8 mouse cellular contexts compared by ENCODE assay signal in the genomic region with DNA sequence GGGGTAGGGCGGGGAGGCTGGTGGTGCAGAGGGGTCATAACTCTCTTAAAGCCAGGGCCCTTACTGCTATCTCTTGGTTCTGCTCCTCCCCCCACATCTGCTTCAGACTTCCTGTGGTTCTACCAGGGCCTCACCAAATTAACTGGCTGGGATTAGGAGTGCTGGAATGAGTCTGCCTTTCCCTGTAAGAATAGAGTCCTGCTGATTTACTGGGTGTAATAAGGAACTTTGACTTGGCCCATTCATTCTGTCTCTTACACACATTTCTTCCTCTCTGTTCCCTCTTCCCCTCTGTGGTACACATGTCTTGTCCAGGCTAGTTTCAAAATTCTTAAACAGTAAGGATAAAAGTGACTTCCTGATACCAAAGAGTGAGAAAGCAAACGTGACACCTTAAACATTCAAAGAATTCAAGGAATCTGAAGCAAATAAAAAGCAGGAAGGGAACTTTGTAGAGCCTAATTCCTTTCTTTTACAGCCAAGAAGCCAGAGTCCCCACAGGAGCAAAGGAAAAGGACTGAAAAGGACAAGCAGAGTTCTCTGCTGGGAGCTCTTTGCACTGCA. TPM values are rescaled to one million over a fixed set of nuclear protein-coding genes. Genes with fewer than 3 reads are reported as not detected.
A peak's percentile ranks its signal among the peaks of the same experiment; 100 is the strongest.
DNase-seq lines count a peak whose midpoint lies in the region; ATAC-seq and TF ChIP-seq lines count a peak whose summit lies in the region.

No protein-coding gene starts in this region.

- no peak overlapping the region for H3K4me2 ChIP-seq in forebrain, embryonic 14.5 days (ENCODE audit: low read length)
- no peak overlapping the region for H3K4me2 ChIP-seq in heart, embryonic 15.5 days
- peak overlapping the region; percentile 2; the same call in 1 of the 2 replicates for H3K4me2 ChIP-seq in liver, embryonic 14.5 days (ENCODE audit: low read depth)

- H3K9ac ChIP-seq in forebrain, embryonic 14.5 days (ENCODE audit: low read length): no peak overlapping the region
- no peak overlapping the region for H3K9ac ChIP-seq in MEL (ENCODE audit: control insufficient read depth, low read depth, low read length, poor library complexity, severe bottlenecking)
- H3K9ac ChIP-seq in heart, embryonic 15.5 days: no peak overlapping the region
- 0 out of 2 replicates have a peak overlapping the region, but pooled peaks have one; percentile 7 for H3K9ac ChIP-seq in liver, embryonic 14.5 days (replicated peaks)

- H3K4me1 ChIP-seq in forebrain, embryonic 10.5 days: peaks cover 44% of the 10 kb centered on the region
- peaks cover 11% of the 10 kb centered on the region for H3K4me1 ChIP-seq in forebrain, embryonic 14.5 days (ENCODE audit: control insufficient read depth, insufficient read depth, low read length)
- H3K4me1 ChIP-seq in MEL (ENCODE audit: control insufficient read depth in 1 of 2, insufficient read depth in 2 of 2, low read length in 2 of 2): no peaks in the 10 kb centered on the region; a peak in 1 of 4 replicates
- peaks cover 15% of the 10 kb centered on the region for H3K4me1 ChIP-seq in heart, embryonic 15.5 days (replicated peaks)
- H3K4me1 ChIP-seq in liver, embryonic 14.5 days (replicated peaks; ENCODE audit: control insufficient read depth in 2 of 2, insufficient read depth in 2 of 2, low read length in 1 of 2): peaks cover 11 to 16% of the 10 kb centered on the region in 2 experiments
- H3K4me1 ChIP-seq in thymus, adult 2 months (replicated peaks; ENCODE audit: control insufficient read depth, insufficient read depth, low read length): peaks cover 3% of the 10 kb centered on the region; the same call in 1 of the 2 replicates

- no peak for TF ChIP-seq CTCF in MEL (IDR thresholded peaks at IDR 0.05 in 2 of 3, conservative IDR thresholded peaks at IDR 0.05 in 1 of 3; ENCODE audit: control insufficient read depth in 1 of 3, insufficient read depth in 1 of 3, low read depth in 2 of 3, low read length in 3 of 3, poor library complexity in 1 of 3, severe bottlenecking in 1 of 3)
- TF ChIP-seq CTCF in liver, embryonic 14.5 days (IDR thresholded peaks at IDR 0.05; ENCODE audit: low read depth): no peak
- no peak for TF ChIP-seq CTCF in thymus, adult 2 months (IDR thresholded peaks at IDR 0.05; ENCODE audit: borderline replicate concordance, control insufficient read depth, extremely low read depth, insufficient read depth, low read length, poor library complexity)

- ATAC-seq in forebrain, embryonic 14.5 days: no peak
- ATAC-seq in heart, embryonic 15.5 days (replicated peaks; ENCODE audit: insufficient number of reproducible peaks, insufficient read depth, low FRiP score, low read depth): 0 out of 2 replicates have a peak, but pooled peaks have one; percentile 12
- ATAC-seq in liver, embryonic 14.5 days (ENCODE audit: insufficient read depth): peak; percentile 24; the same call in 1 of the 2 replicates
- ATAC-seq in inflammation-experienced regulatory T-cells, adult 6 months: no peak

- peaks cover 12% of the 10 kb centered on the region for H3K36me3 ChIP-seq in forebrain, embryonic 10.5 days (replicated peaks)
- H3K36me3 ChIP-seq in forebrain, embryonic 14.5 days (ENCODE audit: control insufficient read depth, insufficient read depth, low read length): no peaks in the 10 kb centered on the region
- peaks cover 0 to 2% of the 10 kb centered on the region in 2 experiments; a peak in 1 of 4 replicates for H3K36me3 ChIP-seq in MEL (ENCODE audit: control insufficient read depth in 1 of 2, insufficient read depth in 2 of 2, low read length in 2 of 2)
- no peaks in the 10 kb centered on the region; the same call in 1 of the 2 replicates for H3K36me3 ChIP-seq in heart, embryonic 15.5 days
- peaks cover 5% of the 10 kb centered on the region; the same call in 1 of the 2 replicates for H3K36me3 ChIP-seq in liver, embryonic 14.5 days (replicated peaks; ENCODE audit: control insufficient read depth, insufficient read depth, low read depth)
- no peaks in the 10 kb centered on the region for H3K36me3 ChIP-seq in thymus, adult 2 months (ENCODE audit: control insufficient read depth, insufficient read depth, low read length)

- 6% methylated on average over 2 of the region's 2 CpGs for WGBS in forebrain, embryonic 10.5 days
- WGBS in forebrain, embryonic 14.5 days: 13% methylated on average over 2 of the region's 2 CpGs
- 15% methylated on average over 2 of the region's 2 CpGs for WGBS in heart, embryonic 15.5 days
- WGBS in liver, embryonic 14.5 days (ENCODE audit: insufficient replicate concordance): 27% methylated on average over 2 of the region's 2 CpGs
- 54% methylated on average over 2 of the region's 2 CpGs for WGBS in thymus, adult 2 months

- no peaks in the 10 kb centered on the region for H3K27me3 ChIP-seq in forebrain, embryonic 10.5 days (ENCODE audit: poor library complexity, severe bottlenecking)
- no peaks in the 10 kb centered on the region for H3K27me3 ChIP-seq in forebrain, embryonic 14.5 days (replicated peaks; ENCODE audit: control insufficient read depth, insufficient read depth, low read length)
- no peaks in the 10 kb centered on the region for H3K27me3 ChIP-seq in MEL (ENCODE audit: control insufficient read depth in 1 of 2, insufficient read depth in 2 of 2, low read length in 2 of 2)
- no peaks in the 10 kb centered on the region for H3K27me3 ChIP-seq in heart, embryonic 15.5 days
- H3K27me3 ChIP-seq in liver, embryonic 14.5 days (ENCODE audit: control insufficient read depth, insufficient read depth, low read length): no peaks in the 10 kb centered on the region
- H3K27me3 ChIP-seq in thymus, adult 2 months (ENCODE audit: control insufficient read depth, insufficient read depth, low read length): no peaks in the 10 kb centered on the region

- H3K27ac ChIP-seq in forebrain, embryonic 10.5 days: peak overlapping the region; percentile 78
- no peak overlapping the region for H3K27ac ChIP-seq in forebrain, embryonic 14.5 days (ENCODE audit: low read depth, low read length)
- H3K27ac ChIP-seq in MEL (ENCODE audit: control insufficient read depth, low read depth, low read length): no peak overlapping the region
- H3K27ac ChIP-seq in heart, embryonic 15.5 days: peak overlapping the region; percentile 70
- no peak overlapping the region; the same call in 1 of the 2 replicates for H3K27ac ChIP-seq in liver, embryonic 14.5 days
- no peak overlapping the region for H3K27ac ChIP-seq in thymus, adult 2 months (ENCODE audit: control insufficient read depth, insufficient read depth, low read length)

- no peak for TF ChIP-seq RAD21 in MEL (IDR thresholded peaks at IDR 0.05; ENCODE audit: low read depth, low read length)

- H3K79me2 ChIP-seq in MEL (ENCODE audit: control insufficient read depth, insufficient read depth, low read length, poor library complexity): no peaks in the 10 kb centered on the region

- H3K4me3 ChIP-seq in forebrain, embryonic 10.5 days: no peak overlapping the region
- no peak overlapping the region for H3K4me3 ChIP-seq in forebrain, embryonic 14.5 days (ENCODE audit: low read depth, low read length)
- H3K4me3 ChIP-seq in MEL (ENCODE audit: control insufficient read depth in 1 of 2, insufficient read depth in 1 of 2, low read depth in 2 of 2, low read length in 2 of 2): no peak overlapping the region
- H3K4me3 ChIP-seq in heart, embryonic 15.5 days: no peak overlapping the region
- H3K4me3 ChIP-seq in liver, embryonic 14.5 days (ENCODE audit: insufficient read depth in 1 of 2, low read depth in 2 of 2, low read length in 2 of 2): no peak overlapping the region
- no peak overlapping the region for H3K4me3 ChIP-seq in thymus, adult 2 months (ENCODE audit: control insufficient read depth, insufficient read depth, low read length)

- no peak for TF ChIP-seq EP300 in MEL (IDR thresholded peaks at IDR 0.05; ENCODE audit: low read depth in 1 of 2, low read length in 2 of 2)
- TF ChIP-seq EP300 in liver, embryonic 14.5 days (IDR thresholded peaks at IDR 0.05; ENCODE audit: low read depth): no peak

- no peak for TF ChIP-seq POLR2A in MEL (IDR thresholded peaks at IDR 0.05; ENCODE audit: control insufficient read depth in 1 of 2, insufficient read depth in 1 of 2, low read depth in 1 of 2, low read length in 2 of 2, poor library complexity in 1 of 2)
- no peak for TF ChIP-seq POLR2A in thymus, adult 2 months (IDR thresholded peaks at IDR 0.05; ENCODE audit: control insufficient read depth, extremely low read depth, insufficient read depth, low read length, poor library complexity)

- peak; percentile 31 for DNase-seq in forebrain, embryonic 10.5 days (ENCODE audit: extremely low spot score, low spot score)
- DNase-seq in forebrain, embryonic 14.5 days (ENCODE audit: low spot score): no peak
- DNase-seq in MEL (ENCODE audit: low read depth, low spot score): peak; percentile 17
- DNase-seq in liver, embryonic 14.5 days (ENCODE audit: low read depth in 3 of 3, low spot score in 3 of 3): no peak
- no peak for DNase-seq in urinary bladder, postnatal 10 days (ENCODE audit: low spot score)
- no peak for DNase-seq in thymus, adult 2 months

- no peaks in the 10 kb centered on the region; the same call in 1 of the 2 replicates for H3K9me3 ChIP-seq in forebrain, embryonic 10.5 days
- H3K9me3 ChIP-seq in forebrain, embryonic 14.5 days (replicated peaks; ENCODE audit: control insufficient read depth, low read length): no peaks in the 10 kb centered on the region
- no peaks in the 10 kb centered on the region for H3K9me3 ChIP-seq in MEL (replicated peaks; ENCODE audit: insufficient read depth, low read length)
- H3K9me3 ChIP-seq in heart, embryonic 15.5 days (replicated peaks): no peaks in the 10 kb centered on the region
- no peaks in the 10 kb centered on the region for H3K9me3 ChIP-seq in liver, embryonic 14.5 days (ENCODE audit: control insufficient read depth, low read length)

TF ChIP-seq in MEL, 35 proteins besides CTCF, POLR2A, EP300 and RAD21 (continues in another document):
- no peak for TF ChIP-seq MAX (IDR thresholded peaks at IDR 0.05; ENCODE audit: low read length)
- no peak for TF ChIP-seq TCF12 (IDR thresholded peaks at IDR 0.05; ENCODE audit: low read depth, low read length)
- TF ChIP-seq MXI1 (IDR thresholded peaks at IDR 0.05; ENCODE audit: low read depth, low read length): no peak
- no peak for TF ChIP-seq ZC3H11A (IDR thresholded peaks at IDR 0.05; ENCODE audit: low read depth, low read length)
- no peak for TF ChIP-seq MYB (IDR thresholded peaks at IDR 0.05; ENCODE audit: low read depth, low read length)

RNA-seq across cellular contexts. Expression of a gene that starts 3.1 kb away (rescaled TPM):
- polyA plus RNA-seq in forebrain, embryonic 10.5 days (2016; fragmentation: Nextera tagmentation; extraction: Ambion mirVana): 16.0 and 16.1 TPM in 2 replicates
- polyA plus RNA-seq in forebrain, embryonic 14.5 days (2014; fragmentation: Nextera tagmentation; extraction: Ambion mirVana): 5.8 and 6.1 TPM in 2 replicates
- not detected in 2 replicates for total RNA-seq in MEL (2012; rRNA removed)
- polyA plus RNA-seq in MEL (2012; ENCODE audit: insufficient read depth in 1 of 2, insufficient read length in 2 of 2, low read depth in 1 of 2, low replicate concordance in 2 of 2, missing spikeins in 1 of 2): not detected
- 8.7 and 8.8 TPM in 2 replicates for polyA plus RNA-seq in heart, embryonic 15.5 days (2015; fragmentation: Nextera tagmentation; extraction: Ambion mirVana)
- 1.8 and 2.3 TPM in 2 replicates for polyA plus RNA-seq in liver, embryonic 14.5 days (2012; rRNA removed)
- polyA plus RNA-seq in liver, embryonic 14.5 days (2014; fragmentation: Nextera tagmentation; extraction: Ambion mirVana): 3.2 and 4.1 TPM in 2 replicates
- 18.4 and 22.3 TPM in 2 replicates for polyA plus RNA-seq in thymus, adult 2 months (2012; rRNA removed)
- 10 to 100 TPM; 49.4 to 59.4 (median 52.7) TPM for polyA plus RNA-seq in inflammation-experienced regulatory T-cells, adult 6 months (2017; shearing (Covaris generic))

Comparison
In these comparisons a context has a peak if more than half of its experiments do, and no peak if none do; other contexts are left out.
1. DNase-seq: peak in forebrain, embryonic 10.5 days (single experiment) and MEL (single experiment); none in forebrain, embryonic 14.5 days (single experiment), liver, embryonic 14.5 days (0 of 3), urinary bladder, postnatal 10 days (single experiment) and thymus, adult 2 months (single experiment).
2. H3K27ac ChIP-seq: peak in forebrain, embryonic 10.5 days (single experiment) and heart, embryonic 15.5 days (single experiment); none in forebrain, embryonic 14.5 days (single experiment), MEL (single experiment), liver, embryonic 14.5 days (single experiment) and thymus, adult 2 months (single experiment).
3. ATAC-seq: peak in heart, embryonic 15.5 days (single experiment) and liver, embryonic 14.5 days (single experiment); none in forebrain, embryonic 14.5 days (single experiment) and inflammation-experienced regulatory T-cells, adult 6 months (single experiment).